Mouse (Mus musculus): ENCODE data around the gene Gys1.

DNA sequence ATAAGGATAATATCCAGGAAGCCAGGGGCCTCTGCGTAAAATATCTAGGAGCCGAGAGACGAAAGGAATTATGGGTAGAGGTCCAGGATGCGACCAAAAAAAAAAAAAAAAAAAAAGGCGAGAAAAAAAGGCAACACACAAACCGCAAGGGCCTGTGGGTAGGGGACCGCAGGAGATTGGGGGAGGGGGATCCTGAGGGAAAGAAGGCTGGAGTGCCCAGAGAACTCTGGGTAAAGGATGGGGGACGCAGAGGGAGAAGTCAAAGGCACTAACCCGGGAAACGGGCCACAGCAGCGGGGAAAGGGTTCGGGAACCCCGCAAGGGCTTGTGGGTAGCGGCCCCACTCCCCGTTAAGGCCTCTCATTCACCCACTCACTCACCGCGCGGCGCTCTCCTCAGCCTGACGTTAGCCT is 39.5 kb upstream of the Gys1 start:
- TF ChIP-seq CTCF (IDR thresholded peaks at IDR 0.05; ENCODE audit: low read depth) = no peak
- no peak; the same call in 1 of the 2 replicates for TF ChIP-seq EP300 (IDR thresholded peaks at IDR 0.05; ENCODE audit: low read depth)
